Mouse (Mus musculus) hindbrain, embryonic 13.5 days (tissue): Measurements from ENCODE around the gene Allc. TPM values are rescaled to one million over a fixed set of nuclear protein-coding genes. Genes with fewer than 3 reads are reported as not detected.

Source experiments
- ATAC-seq: fragments of 200-750 bp; cut with Nextera tagmentation; 2 replicates; pipeline ENCODE4 v1.8.0; 2017; ENCODE audit warnings: moderate TSS enrichment; ENCODE audit not compliant: low FRiP score
- H3K27ac ChIP-seq: fragments of 300-500 bp; sonication (generic); 2 replicates; pipeline ENCODE4 v1.5.1; 2015; ENCODE audit warnings: inconsistent platforms, mild to moderate bottlenecking, moderate library complexity
- H3K27me3 ChIP-seq: fragments of 300-500 bp; sonication (generic); 2 replicates; pipeline ENCODE4 v1.6.1; 2015; ENCODE audit warnings: mild to moderate bottlenecking, inconsistent platforms
- H3K36me3 ChIP-seq: fragments of 300-500 bp; sonication (generic); 2 replicates; pipeline ENCODE4 v1.6.1; 2015; ENCODE audit warnings: mild to moderate bottlenecking, inconsistent platforms
- H3K4me1 ChIP-seq: fragments of 300-500 bp; sonication (generic); replicated peaks from 2 replicates; pipeline ENCODE4 v1.6.1; 2015; ENCODE audit warnings: inconsistent platforms
- H3K4me2 ChIP-seq: fragments of 300-500 bp; sonication (generic); 2 replicates; pipeline ENCODE4 v1.6.1; 2015; ENCODE audit warnings: inconsistent platforms, mild to moderate bottlenecking, moderate library complexity
- H3K4me3 ChIP-seq: fragments of 300-500 bp; sonication (generic); 2 replicates; pipeline ENCODE4 v1.5.1; 2015; ENCODE audit warnings: mild to moderate bottlenecking, inconsistent platforms
- H3K9ac ChIP-seq: fragments of 300-500 bp; sonication (generic); 2 replicates; pipeline ENCODE4 v1.6.1; 2015; ENCODE audit warnings: mild to moderate bottlenecking, inconsistent platforms
- H3K9me3 ChIP-seq: fragments of 300-500 bp; sonication (generic); 2 replicates; pipeline ENCODE4 v1.6.1; 2016; ENCODE audit warnings: inconsistent platforms
- WGBS: fragments of 180-500 bp; shearing (Covaris S2); methylation state at CpG from one replicate; pipeline ENCODE4 v1.1.7; 2015; 5-methylcytosine and 5-hydroxymethylcytosine counted together
- polyA plus RNA-seq: library from polyadenylated mRNA; unstranded; fragments of >200 nt; fragmentation: Nextera tagmentation; extraction: Ambion mirVana; gene quantifications from 2 replicates; pipeline ENCODE4 v1.2.1, GENCODE M21; 2015

Allc gene
- 0.27 TPM in 1 of 2 replicates, not detected in the other for polyA plus RNA-seq

GRCm38 (mm10) chr12:28582423-28582822, at the start of gene Allc:
TSS of gene Allc (minus strand) at chr12:28582523.
- Histone ChIP-seq H3K9me3 (no peaks in the 10 kb centered on the region), H3K27me3 (no peaks in the 10 kb centered on the region), H3K9ac (no peak within 1 kb of the TSS), H3K4me3 (no peak within 1 kb of the TSS), H3K27ac (no peak within 1 kb of the TSS), H3K36me3 (no peaks in the 10 kb centered on the region), H3K4me2 (no peak within 1 kb of the TSS), H3K4me1 (no peaks in the 10 kb centered on the region; the same call in 1 of the 2 replicates)
- WGBS = 88% methylated on average over 8 of the region's 8 CpGs
- ATAC-seq = no peak

GRCm38 (mm10) chr12:28628436-28628835, 46.1 kb upstream of the Allc start:
- no peak overlapping the region for H3K4me3 ChIP-seq
- peaks cover 56% of the 10 kb centered on the region for H3K36me3 ChIP-seq
- WGBS = 95% methylated on average over 2 of the region's 2 CpGs

GRCm38 (mm10) chr12:28627092-28627491, 44.8 kb upstream of the Allc start:
- no peak for ATAC-seq
- no peak overlapping the region for H3K4me2 ChIP-seq
- 84% methylated on average over 4 of the region's 4 CpGs for WGBS
- no peak overlapping the region for H3K27ac ChIP-seq
- no peak overlapping the region for H3K9ac ChIP-seq
- peaks cover 5% of the 10 kb centered on the region for H3K4me1 ChIP-seq
- peaks cover 42% of the 10 kb centered on the region for H3K36me3 ChIP-seq
- H3K4me3 ChIP-seq = no peak overlapping the region
- H3K27me3 ChIP-seq = no peaks in the 10 kb centered on the region
- H3K9me3 ChIP-seq = no peaks in the 10 kb centered on the region

More at GRCm38 (mm10) chr12:28628436-28628835, 46.1 kb upstream of the Allc start:
- H3K9ac ChIP-seq = no peak overlapping the region
- H3K4me2 ChIP-seq = no peak overlapping the region
- no peak overlapping the region for H3K27ac ChIP-seq
- no peaks in the 10 kb centered on the region for H3K27me3 ChIP-seq
- no peaks in the 10 kb centered on the region for H3K9me3 ChIP-seq
- H3K4me1 ChIP-seq = peaks cover 14% of the 10 kb centered on the region
- no peak for ATAC-seq

- no peaks in the 10 kb centered on the region for H3K27me3 ChIP-seq
- WGBS = 83% methylated on average over 7 of the region's 7 CpGs
- H3K4me3 ChIP-seq = no peak overlapping the region
- ATAC-seq = no peak
- peaks cover 13% of the 10 kb centered on the region for H3K4me1 ChIP-seq
- H3K27ac ChIP-seq = no peak overlapping the region
- no peaks in the 10 kb centered on the region for H3K9me3 ChIP-seq
- H3K36me3 ChIP-seq = peaks cover 27% of the 10 kb centered on the region
- H3K9ac ChIP-seq = no peak overlapping the region
- no peak overlapping the region for H3K4me2 ChIP-seq
Measured at GRCm38 (mm10) chr12:28625407-28625806, 43.1 kb upstream of the Allc start.

GRCm38 (mm10) chr12:28624251-28624650, 41.9 kb upstream of the Allc start:
- Histone ChIP-seq H3K4me2 (no peak overlapping the region), H3K36me3 (peaks cover 15% of the 10 kb centered on the region), H3K9me3 (no peaks in the 10 kb centered on the region), H3K27me3 (no peaks in the 10 kb centered on the region), H3K27ac (no peak overlapping the region), H3K4me3 (no peak overlapping the region), H3K9ac (no peak overlapping the region), H3K4me1 (peaks cover 13% of the 10 kb centered on the region)
- no peak for ATAC-seq
- WGBS = 93% methylated on average over 2 of the region's 2 CpGs

GRCm38 (mm10) chr12:28623195-28623594, 40.9 kb upstream of the Allc start, which contains the start of gene Colec11:
TSS of gene Colec11 (minus strand) at chr12:28623377.
- Histone ChIP-seq H3K36me3 (peaks cover 4% of the 10 kb centered on the region; the same call in 1 of the 2 replicates), H3K27me3 (no peaks in the 10 kb centered on the region), H3K9me3 (no peaks in the 10 kb centered on the region), H3K27ac (no peak within 1 kb of the TSS), H3K9ac (no peak within 1 kb of the TSS; the same call in 1 of the 2 replicates), H3K4me1 (peaks cover 13% of the 10 kb centered on the region), H3K4me2 (no peak within 1 kb of the TSS), H3K4me3 (no peak within 1 kb of the TSS)
- 62% methylated on average over 5 of the region's 5 CpGs for WGBS
- ATAC-seq = no peak

DNA sequence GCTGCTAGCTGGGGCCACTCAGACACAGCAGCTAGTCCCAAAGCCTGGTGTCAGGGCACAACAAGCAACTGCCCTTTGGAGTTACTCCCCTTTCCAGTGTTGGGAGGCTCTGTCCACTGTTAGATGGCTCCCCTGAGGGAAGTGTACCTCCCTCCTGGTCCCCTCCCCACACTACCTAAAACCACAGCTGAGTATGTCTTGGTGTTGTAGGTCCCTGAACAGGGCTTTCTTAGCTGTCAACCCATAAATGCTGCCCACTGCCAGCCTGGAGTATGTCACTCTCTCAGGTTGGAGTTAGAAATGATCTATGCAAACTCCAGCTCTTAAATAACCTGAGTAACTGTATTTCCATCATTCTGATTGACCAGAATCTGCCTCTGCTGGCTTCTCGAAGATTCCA, 40.3 kb upstream of the Allc start:
- Histone ChIP-seq H3K9me3 (no peaks in the 10 kb centered on the region), H3K4me3 (no peak overlapping the region), H3K27ac (no peak overlapping the region), H3K4me1 (peaks cover 13% of the 10 kb centered on the region), H3K36me3 (no peaks in the 10 kb centered on the region), H3K9ac (no peak overlapping the region), H3K4me2 (no peak overlapping the region), H3K27me3 (no peaks in the 10 kb centered on the region)
- ATAC-seq = no peak
- 87% methylated on average over 1 of the region's 1 CpGs for WGBS

- Histone ChIP-seq H3K4me2 (no peak overlapping the region), H3K36me3 (no peaks in the 10 kb centered on the region), H3K27ac (no peak overlapping the region), H3K9ac (no peak overlapping the region), H3K27me3 (no peaks in the 10 kb centered on the region), H3K4me1 (peaks cover 13% of the 10 kb centered on the region), H3K4me3 (no peak overlapping the region), H3K9me3 (no peaks in the 10 kb centered on the region)
- ATAC-seq = no peak
- WGBS = 53% methylated on average over 5 of the region's 5 CpGs
Measured at GRCm38 (mm10) chr12:28622167-28622532, 39.8 kb upstream of the Allc start.

DNA sequence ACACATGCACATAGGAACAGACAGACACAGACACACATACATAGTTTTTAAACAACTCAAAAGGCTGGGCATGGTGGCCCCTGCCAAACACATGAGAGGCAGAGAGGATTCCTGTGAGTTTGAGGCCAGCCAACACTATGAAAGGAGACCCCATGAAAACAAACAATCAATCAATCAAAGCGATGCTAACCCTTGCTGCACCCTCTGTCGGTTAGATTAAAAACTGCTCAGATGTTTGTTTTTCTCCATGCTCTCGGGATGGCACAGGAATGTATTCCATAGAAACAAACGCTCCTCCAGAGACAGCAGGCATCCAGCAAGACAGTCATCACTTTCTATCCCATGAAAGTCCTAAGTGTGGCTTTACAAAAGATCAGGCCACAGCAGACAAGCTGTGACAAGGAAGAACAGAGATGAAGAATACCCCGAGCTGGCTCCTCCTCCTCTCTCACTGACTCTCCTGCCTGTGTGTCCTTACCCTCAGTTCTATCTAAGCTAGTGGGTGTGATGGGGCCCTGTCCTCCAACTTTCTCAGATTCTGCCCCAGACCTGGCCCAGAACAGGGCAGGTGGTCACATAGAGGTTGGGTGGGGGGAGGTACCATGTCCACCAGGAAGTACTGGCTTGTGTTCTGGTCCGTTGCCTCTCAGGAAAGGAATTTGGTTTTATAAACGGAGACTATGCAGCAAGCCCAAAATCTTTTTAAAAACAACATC, 39.3 kb upstream of the Allc start:
- WGBS = 21% methylated on average over 7 of the region's 7 CpGs
- Histone ChIP-seq H3K27ac (no peak overlapping the region), H3K4me2 (no peak overlapping the region), H3K9ac (no peak overlapping the region), H3K4me3 (no peak overlapping the region), H3K9me3 (no peaks in the 10 kb centered on the region), H3K27me3 (no peaks in the 10 kb centered on the region), H3K36me3 (no peaks in the 10 kb centered on the region), H3K4me1 (peaks cover 13% of the 10 kb centered on the region)
- ATAC-seq = no peak

GRCm38 (mm10) chr12:28617297-28617696, 35.0 kb upstream of the Allc start:
- 76% methylated on average over 4 of the region's 4 CpGs for WGBS
- Histone ChIP-seq H3K9me3 (no peaks in the 10 kb centered on the region), H3K4me3 (no peak overlapping the region), H3K9ac (no peak overlapping the region), H3K27me3 (no peaks in the 10 kb centered on the region), H3K4me1 (peaks cover 13% of the 10 kb centered on the region), H3K36me3 (no peaks in the 10 kb centered on the region), H3K27ac (no peak overlapping the region), H3K4me2 (no peak overlapping the region)
- ATAC-seq = no peak

DNA sequence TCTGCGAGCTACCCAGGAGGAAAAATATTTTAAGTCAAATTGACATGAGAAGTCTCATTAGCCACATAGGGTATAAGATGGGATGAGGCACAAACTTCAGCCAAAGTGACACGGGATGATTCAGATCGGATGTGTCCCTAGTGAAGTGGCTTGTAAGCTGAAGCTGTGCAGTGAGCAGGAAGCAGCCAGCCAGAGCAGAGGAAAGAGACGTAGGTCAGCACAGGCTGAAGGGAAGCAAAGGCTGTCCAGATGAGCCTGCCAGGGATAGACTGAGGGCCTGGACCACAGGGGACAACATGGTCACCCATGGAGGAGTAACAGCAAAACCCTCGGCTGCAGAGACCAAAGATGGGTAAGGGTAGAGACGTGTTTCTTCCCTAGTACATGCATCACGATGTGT, 32.1 kb upstream of the Allc start:
- ATAC-seq = no peak
- H3K27me3 ChIP-seq = no peaks in the 10 kb centered on the region
- H3K4me3 ChIP-seq = no peak overlapping the region
- no peak overlapping the region for H3K27ac ChIP-seq
- no peaks in the 10 kb centered on the region for H3K9me3 ChIP-seq
- no peak overlapping the region for H3K9ac ChIP-seq
- no peaks in the 10 kb centered on the region for H3K36me3 ChIP-seq
- 81% methylated on average over 7 of the region's 7 CpGs for WGBS
- H3K4me1 ChIP-seq = peaks cover 2% of the 10 kb centered on the region; the same call in 1 of the 2 replicates
- H3K4me2 ChIP-seq = no peak overlapping the region

GRCm38 (mm10) chr12:28612391-28612790, 30.1 kb upstream of the Allc start:
- H3K4me3 ChIP-seq = no peak overlapping the region
- no peak overlapping the region for H3K27ac ChIP-seq
- ATAC-seq = no peak
- no peak overlapping the region for H3K9ac ChIP-seq
- no peaks in the 10 kb centered on the region for H3K27me3 ChIP-seq
- H3K9me3 ChIP-seq = no peaks in the 10 kb centered on the region
- H3K4me1 ChIP-seq = peaks cover 17% of the 10 kb centered on the region
- H3K4me2 ChIP-seq = no peak overlapping the region
- 68% methylated on average over 6 of the region's 6 CpGs for WGBS
- no peaks in the 10 kb centered on the region for H3K36me3 ChIP-seq
